Mouse (Mus musculus): ENCODE results near the gene Bpifb9a. TPM values are rescaled to one million over a fixed set of nuclear protein-coding genes. Genes with fewer than 3 reads are reported as not detected.

The Bpifb9a gene
- not detected in 2 replicates for polyA plus RNA-seq (2012)

DNA sequence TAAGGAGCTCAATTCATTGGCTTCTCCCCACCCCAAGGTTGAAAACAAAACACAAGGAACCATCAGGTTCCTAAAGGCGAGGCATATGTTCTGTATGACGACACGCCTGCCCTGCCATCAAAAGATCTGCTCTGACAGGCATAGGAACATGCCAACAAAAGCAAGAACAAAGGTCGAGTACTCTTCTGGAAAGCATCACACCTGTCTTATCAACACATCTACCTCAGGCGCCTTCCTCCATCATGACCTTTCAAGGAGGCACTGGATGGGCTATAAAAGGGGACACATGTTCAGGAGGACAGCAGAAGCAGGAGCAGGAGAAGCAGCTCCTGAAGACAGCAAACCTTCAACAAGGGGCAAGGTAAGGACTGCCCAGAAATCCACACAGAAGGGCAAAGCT, at the start of gene Bpifb9a:
TSS of gene Bpifb9a (plus strand) at position 301 of the 400 bp plus-strand sequence.

DNA sequence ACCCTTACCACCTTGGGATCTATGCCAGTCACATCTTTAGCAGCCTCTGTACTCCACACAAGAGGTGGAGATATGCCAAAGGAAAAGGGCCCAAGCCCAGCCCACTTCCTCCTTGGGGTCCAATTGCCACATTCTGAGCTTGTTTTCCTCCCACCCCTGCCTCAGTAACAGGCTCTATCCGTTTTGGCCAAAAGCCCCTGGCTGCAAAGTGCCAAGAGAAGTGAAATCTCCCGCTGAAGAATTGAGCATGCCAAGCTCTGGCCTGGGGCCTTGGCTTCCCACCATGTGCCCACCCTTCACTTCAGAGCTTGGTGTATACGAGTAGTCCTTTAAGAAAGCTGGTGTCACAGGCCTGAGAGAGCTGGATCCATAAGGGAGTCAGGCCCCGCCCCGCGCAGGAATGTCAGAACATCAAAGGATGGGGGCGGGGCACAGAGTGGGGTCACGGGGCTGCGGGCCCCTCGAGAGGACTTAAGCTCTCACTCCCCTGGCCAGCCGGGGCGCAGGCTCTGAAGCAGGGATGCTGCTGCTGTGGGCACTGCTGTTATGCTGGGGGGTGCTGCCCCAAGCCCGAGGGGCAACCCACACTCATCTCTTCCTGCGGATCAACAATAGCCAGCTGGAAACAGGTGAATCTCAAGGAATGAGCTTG, 34.3 kb upstream of the Bpifb9a start, which contains the start of gene Bpifb5:
TSS of gene Bpifb5 (plus strand) at position 478 of the 652 bp plus-strand sequence.

DNA sequence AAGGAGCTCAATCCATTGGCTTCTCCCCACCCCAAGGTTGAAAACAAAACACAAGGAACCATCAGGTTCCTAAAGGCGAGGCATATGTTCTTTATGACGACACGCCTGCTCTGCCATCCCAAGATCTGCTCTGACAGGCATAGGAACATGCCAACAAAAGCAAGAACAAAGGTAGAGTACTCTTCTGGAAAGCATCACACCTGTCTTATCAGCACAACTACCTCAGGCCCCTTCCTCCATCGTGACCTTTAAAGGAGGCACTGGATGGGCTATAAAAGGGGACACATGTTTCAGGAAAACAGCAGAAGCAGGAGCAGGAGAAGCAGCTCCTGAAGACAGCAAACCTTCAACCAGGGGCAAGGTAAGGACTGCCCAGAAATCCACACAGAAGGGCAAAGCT, 49.3 kb downstream of the Bpifb9a start, which contains the start of gene Bpifb9b:
TSS of gene Bpifb9b (plus strand) at position 301 of the 400 bp plus-strand sequence.

Other genes starting within 250 kb of the Bpifb9a start
- gene Bpifa2, start 249.6 kb upstream of the Bpifb9a start, polyA plus RNA-seq (2012) = not detected in 2 replicates
- gene Bpifa3, start 127.5 kb upstream of the Bpifb9a start, polyA plus RNA-seq (2012) = not detected in 2 replicates
- gene Bpifa1, start 115.0 kb upstream of the Bpifb9a start, polyA plus RNA-seq (2012) = not detected in 2 replicates
- not detected in 2 replicates for gene Bpifa5, start 95.2 kb upstream of the Bpifb9a start, polyA plus RNA-seq (2012)
- not detected in 2 replicates for gene Bpifb1, start 67.0 kb upstream of the Bpifb9a start, polyA plus RNA-seq (2012)
- 0.13 and 0.18 TPM in 2 replicates for gene Bpifb5, start 34.1 kb upstream of the Bpifb9a start, polyA plus RNA-seq (2012)
- gene Bpifb9b, start 49.4 kb downstream of the Bpifb9a start, polyA plus RNA-seq (2012) = not detected in 2 replicates
- gene Cdk5rap1, start 115.2 kb downstream of the Bpifb9a start, polyA plus RNA-seq (2012) = 0.35 and 0.51 TPM in 2 replicates
- gene Snta1, start 150.2 kb downstream of the Bpifb9a start, polyA plus RNA-seq (2012) = 0.61 and 0.64 TPM in 2 replicates
- 6.4 and 9.7 TPM in 2 replicates for gene Cbfa2t2, start 178.6 kb downstream of the Bpifb9a start, polyA plus RNA-seq (2012)

Measured in megakaryocyte-erythroid progenitor cell, adult 5 weeks (primary cell).